Mouse (Mus musculus): Measurements from ENCODE around the gene Bcl9l.

GRCm38 (mm10) chr9:44508721-44509486 is 26.3 kb downstream of the Bcl9l start:
- TF ChIP-seq MYB (IDR thresholded peaks at IDR 0.05; ENCODE audit: low read depth, low read length) = no peak
- no peak for TF ChIP-seq POLR2A (IDR thresholded peaks at IDR 0.05; ENCODE audit: control insufficient read depth in 1 of 2, insufficient read depth in 1 of 2, low read depth in 1 of 2, low read length in 2 of 2, poor library complexity in 1 of 2)
- TF ChIP-seq BHLHE40 (IDR thresholded peaks at IDR 0.05; ENCODE audit: borderline replicate concordance, low read depth, low read length) = no peak
- no peak for TF ChIP-seq TAL1 (IDR thresholded peaks at IDR 0.05; ENCODE audit: low read length)
- no peak for TF ChIP-seq CTCF (IDR thresholded peaks at IDR 0.05 in 2 of 3, conservative IDR thresholded peaks at IDR 0.05 in 1 of 3; ENCODE audit: control insufficient read depth in 1 of 3, insufficient read depth in 1 of 3, low read depth in 2 of 3, low read length in 3 of 3, poor library complexity in 1 of 3, severe bottlenecking in 1 of 3)
- no peak for TF ChIP-seq ZKSCAN1 (IDR thresholded peaks at IDR 0.05; ENCODE audit: low read depth, low read length)
- no peak for TF ChIP-seq CHD2 (IDR thresholded peaks at IDR 0.05; ENCODE audit: low read length)
- no peak for TF ChIP-seq EP300 (IDR thresholded peaks at IDR 0.05; ENCODE audit: low read depth in 1 of 2, low read length in 2 of 2)
- no peak for TF ChIP-seq POLR2AphosphoS2 (IDR thresholded peaks at IDR 0.05; ENCODE audit: low read length)
- TF ChIP-seq NELFE (IDR thresholded peaks at IDR 0.05; ENCODE audit: low read depth, low read length) = no peak
- no peak for TF ChIP-seq ZNF384 (IDR thresholded peaks at IDR 0.05; ENCODE audit: low read depth, low read length)
- no peak for TF ChIP-seq CHD1 (IDR thresholded peaks at IDR 0.05; ENCODE audit: low read depth, low read length)
- TF ChIP-seq HCFC1 (IDR thresholded peaks at IDR 0.05; ENCODE audit: low read depth, low read length) = no peak
- no peak for TF ChIP-seq ZMIZ1 (IDR thresholded peaks at IDR 0.05; ENCODE audit: low read depth, low read length)
